Mouse (Mus musculus): Measurements from ENCODE around the gene Nop9.

The Nop9 gene

GRCm38 (mm10) chr14:55730116-55730515 lies 15.4 kb upstream of the Nop9 start:
- DNase-seq, result no peak

- no peak for DNase-seq
These were observed 14.9 kb upstream of the Nop9 start for GRCm38 (mm10) chr14:55730531-55731032.

GRCm38 (mm10) chr14:55733889-55734288 lies 11.6 kb upstream of the Nop9 start:
- no peak for DNase-seq

GRCm38 (mm10) chr14:55734869-55735268 lies 10.6 kb upstream of the Nop9 start:
- no peak for DNase-seq

GRCm38 (mm10) chr14:55735334-55735733 lies 10.2 kb upstream of the Nop9 start:
- no peak for DNase-seq

- no peak for DNase-seq
These were observed 9.7 kb upstream of the Nop9 start for GRCm38 (mm10) chr14:55735758-55736157.

GRCm38 (mm10) chr14:55737086-55737687 lies 8.3 kb upstream of the Nop9 start:
- no peak for DNase-seq

- DNase-seq, result peak; percentile 93
These were observed 1.8 kb upstream of the Nop9 start for GRCm38 (mm10) chr14:55743711-55744110.

- no peak for DNase-seq
These were observed 356 bp downstream of the Nop9 start for GRCm38 (mm10) chr14:55745861-55746237.

GRCm38 (mm10) chr14:55747051-55747847 lies 1.8 kb downstream of the Nop9 start:
- DNase-seq, result no peak

GRCm38 (mm10) chr14:55757566-55757965 lies 12.1 kb downstream of the Nop9 start:
- no peak for DNase-seq

- DNase-seq, result peak; percentile 75
These were observed 12.9 kb downstream of the Nop9 start, which contains the start of gene Cideb for GRCm38 (mm10) chr14:55758363-55758784. Gene Cideb (minus strand): TSS chr14:55758458.

- peak; percentile 95 for DNase-seq
These were observed 14.7 kb downstream of the Nop9 start for GRCm38 (mm10) chr14:55760156-55760555.

- DNase-seq, result no peak
These were observed 15.7 kb downstream of the Nop9 start, which contains the start of gene Ltb4r2 for GRCm38 (mm10) chr14:55761163-55761562. Gene Ltb4r2 (plus strand): TSS chr14:55761428.

GRCm38 (mm10) chr14:55762001-55762821 lies 16.7 kb downstream of the Nop9 start:
- DNase-seq, result no peak

GRCm38 (mm10) chr14:55763166-55763565 lies 17.7 kb downstream of the Nop9 start:
- DNase-seq, result peak; percentile 77

GRCm38 (mm10) chr14:55765696-55766095 lies 20.2 kb downstream of the Nop9 start, which contains the start of gene Ltb4r1:
Gene Ltb4r1 (plus strand): TSS chr14:55765962.
- no peak for DNase-seq

GRCm38 (mm10) chr14:55767519-55768414 lies 22.3 kb downstream of the Nop9 start:
- peak; percentile 73 for DNase-seq

GRCm38 (mm10) chr14:55768555-55768954 lies 23.1 kb downstream of the Nop9 start:
- DNase-seq, result no peak

GRCm38 (mm10) chr14:55769087-55769703 lies 23.7 kb downstream of the Nop9 start:
- no peak for DNase-seq

GRCm38 (mm10) chr14:55776711-55777110 lies 31.2 kb downstream of the Nop9 start:
- DNase-seq, result no peak

Data from lung, postnatal 36 days (tissue).